Mouse (Mus musculus) layer of hippocampus, adult 9-10 months (tissue): ENCODE data around the gene Hist2h2bb.
"Not testable (repeated sequence)": the region's sequence is repeated elsewhere in the genome, so short reads cannot be mapped to it uniquely, and the experiment has no call there.

Experiments used
- DNase-seq: peaks from one replicate; pipeline ENCODE4 v3.0.0; 2022; ENCODE audit warnings: low spot score

Gene Hist2h2bb

DNA sequence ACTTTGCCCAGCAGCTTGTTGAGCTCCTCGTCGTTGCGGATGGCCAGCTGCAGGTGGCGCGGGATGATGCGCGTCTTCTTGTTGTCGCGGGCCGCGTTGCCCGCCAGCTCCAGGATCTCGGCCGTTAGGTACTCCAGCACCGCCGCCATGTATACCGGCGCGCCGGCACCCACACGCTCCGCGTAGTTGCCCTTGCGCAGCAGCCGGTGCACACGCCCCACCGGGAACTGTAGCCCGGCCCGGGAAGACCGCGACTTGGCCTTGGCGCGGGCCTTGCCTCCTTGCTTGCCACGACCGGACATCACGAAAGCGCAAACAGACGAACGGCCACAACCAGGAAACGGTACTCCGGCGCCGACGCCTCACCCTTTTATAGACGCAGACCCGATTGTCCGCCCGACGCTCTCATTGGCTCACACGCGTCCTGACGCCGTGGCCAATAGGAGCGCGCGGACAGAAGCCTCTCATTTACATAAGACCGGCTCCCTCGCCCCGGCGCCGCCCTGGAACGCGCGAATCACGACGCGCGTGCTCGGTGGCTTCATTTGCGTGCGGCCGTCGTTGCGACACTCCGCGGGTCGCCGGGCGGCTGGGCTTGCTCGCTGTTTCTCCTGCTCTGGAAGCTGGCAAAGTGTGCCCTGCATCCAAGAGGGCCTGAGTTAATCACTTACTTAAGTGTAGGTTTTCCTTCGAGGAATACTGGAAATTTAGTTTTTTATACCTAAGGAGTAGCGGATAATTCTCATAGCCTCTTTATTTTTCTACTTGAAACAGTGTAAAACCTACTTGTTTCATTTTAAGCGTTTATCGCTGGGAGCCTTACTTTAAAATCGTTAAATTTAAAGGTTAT, 29.4 kb upstream of the Hist2h2bb start, which contains the start of gene Hist2h2aa2:
Gene Hist2h2aa2, minus strand, starts transcription at position 328 of the 850 bp plus-strand sequence.
- DNase-seq = peak; percentile 93

DNA sequence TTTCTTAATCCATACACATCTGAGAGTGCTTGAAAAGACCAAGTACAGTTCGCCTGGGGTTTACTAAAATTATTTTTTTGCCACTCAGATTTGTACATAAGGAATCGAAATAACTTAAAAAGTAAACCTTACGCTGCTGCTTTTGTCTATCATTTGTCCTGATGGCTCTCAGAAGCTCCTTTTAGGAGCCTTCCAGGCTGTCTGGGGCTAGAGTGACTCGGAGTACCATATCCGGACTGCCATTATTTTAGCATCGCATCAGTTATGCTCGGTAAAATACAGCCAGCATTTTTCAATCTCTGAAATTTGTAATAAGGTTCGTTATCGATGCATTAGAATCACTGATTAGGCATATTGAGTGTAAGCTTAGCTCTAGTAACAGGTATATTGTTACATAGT, 28.8 kb upstream of the Hist2h2bb start:
- DNase-seq = no peak

DNA sequence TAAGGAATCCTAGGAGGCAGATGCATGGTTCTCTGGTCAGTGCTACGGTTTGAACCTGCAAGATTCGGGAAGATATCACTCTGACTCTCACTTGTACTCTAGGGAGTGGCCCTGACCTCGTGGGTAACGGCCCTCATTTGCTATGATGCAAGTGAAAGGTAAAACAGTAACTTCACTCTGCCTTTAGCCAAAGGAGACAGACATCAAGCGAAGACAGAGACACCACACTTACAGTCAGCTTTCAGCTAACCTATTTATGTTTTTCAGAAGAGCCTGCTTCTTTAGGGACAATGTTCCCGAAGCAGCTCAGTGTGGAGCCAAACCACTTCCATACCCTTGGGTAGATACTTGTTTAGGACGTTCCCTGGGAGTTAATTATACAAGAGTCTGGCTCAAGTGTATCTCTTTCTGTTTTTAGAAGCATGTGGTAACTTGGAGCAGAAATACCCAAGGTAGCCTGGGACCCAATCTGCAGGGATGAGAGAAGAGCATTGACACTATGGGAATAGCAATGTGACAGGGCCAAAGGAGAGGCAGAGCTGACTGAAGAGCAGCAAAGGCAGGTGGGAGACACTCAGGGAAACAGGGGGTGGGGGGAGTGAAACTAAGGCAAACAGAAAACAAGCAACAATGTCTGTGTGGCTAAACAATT, 25.5 kb upstream of the Hist2h2bb start:
- DNase-seq = no peak

DNA sequence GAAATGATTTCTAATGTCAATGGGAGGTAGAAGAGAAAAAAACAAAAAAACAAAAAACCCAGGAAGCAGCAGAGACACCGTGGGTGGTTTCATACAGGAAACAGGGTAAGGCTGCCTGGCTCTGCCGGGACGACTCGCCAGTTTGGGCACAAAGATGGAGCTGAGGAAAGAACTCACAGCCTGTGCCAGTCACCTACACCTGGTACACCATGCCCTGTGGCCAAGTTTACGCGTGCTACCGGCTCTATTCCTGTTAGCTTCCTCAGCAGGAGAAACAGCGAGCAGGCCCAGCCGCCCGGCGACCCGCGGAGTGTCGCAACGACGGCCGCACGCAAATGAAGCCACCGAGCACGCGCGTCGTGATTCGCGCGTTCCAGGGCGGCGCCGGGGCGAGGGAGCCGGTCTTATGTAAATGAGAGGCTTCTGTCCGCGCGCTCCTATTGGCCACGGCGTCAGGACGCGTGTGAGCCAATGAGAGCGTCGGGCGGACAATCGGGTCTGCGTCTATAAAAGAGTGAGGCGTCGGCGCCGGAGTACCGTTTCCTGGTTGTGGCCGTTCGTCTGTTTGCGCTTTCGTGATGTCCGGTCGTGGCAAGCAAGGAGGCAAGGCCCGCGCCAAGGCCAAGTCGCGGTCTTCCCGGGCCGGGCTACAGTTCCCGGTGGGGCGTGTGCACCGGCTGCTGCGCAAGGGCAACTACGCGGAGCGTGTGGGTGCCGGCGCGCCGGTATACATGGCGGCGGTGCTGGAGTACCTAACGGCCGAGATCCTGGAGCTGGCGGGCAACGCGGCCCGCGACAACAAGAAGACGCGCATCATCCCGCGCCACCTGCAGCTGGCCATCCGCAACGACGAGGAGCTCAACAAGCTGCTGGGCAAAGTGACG, 24.3 kb upstream of the Hist2h2bb start, which contains the start of gene Hist2h2aa1:
Gene Hist2h2aa1, plus strand, starts transcription at position 495 of the 884 bp plus-strand sequence.
- peak; percentile 73 for DNase-seq

DNA sequence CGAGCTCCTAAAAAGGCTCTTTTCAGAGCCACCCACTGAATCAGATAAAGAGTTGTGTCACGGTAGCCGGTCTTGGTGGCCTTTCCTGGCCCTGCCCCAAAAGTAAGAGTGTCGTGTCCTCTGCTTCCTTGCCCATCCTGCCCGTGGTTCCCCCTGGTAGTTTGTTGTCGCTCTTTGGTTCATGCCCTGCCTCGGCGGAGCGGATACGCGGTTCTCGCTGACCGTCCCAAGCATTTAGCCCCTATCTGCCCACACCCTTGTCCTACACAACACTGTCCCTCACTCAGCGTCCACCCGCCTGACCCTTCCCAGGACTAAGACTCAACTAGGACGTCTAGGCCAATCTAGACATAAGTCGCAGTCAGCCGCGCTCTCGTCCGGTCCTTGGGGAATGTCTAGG, 23.5 kb upstream of the Hist2h2bb start:
- DNase-seq = not testable (repeated sequence)

DNA sequence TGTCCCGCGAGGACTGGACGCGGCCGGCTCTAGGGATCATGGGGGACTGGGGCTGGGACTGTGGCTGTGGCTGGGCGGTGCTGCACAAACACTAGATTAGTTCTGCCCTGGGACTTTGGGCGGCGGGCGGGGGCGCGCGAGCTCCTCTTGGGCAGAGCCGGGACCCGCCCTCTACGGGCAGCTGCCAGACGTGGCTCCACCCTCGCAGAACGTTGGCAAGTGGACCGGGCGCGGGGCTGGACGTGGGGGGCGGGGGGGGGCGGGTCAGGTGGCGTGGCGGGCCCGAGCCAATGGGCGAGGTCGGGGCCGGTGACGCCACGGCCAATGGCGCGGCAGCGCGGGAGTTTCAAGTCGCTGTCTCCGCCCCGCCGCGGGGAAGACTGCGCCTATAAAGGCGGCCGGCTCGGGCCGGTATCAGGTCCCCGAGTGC, 23.1 kb upstream of the Hist2h2bb start, which contains the start of gene Hist2h3c1:
Gene Hist2h3c1, plus strand, starts transcription at position 259 of the 430 bp plus-strand sequence.
- DNase-seq = not testable (repeated sequence)

DNA sequence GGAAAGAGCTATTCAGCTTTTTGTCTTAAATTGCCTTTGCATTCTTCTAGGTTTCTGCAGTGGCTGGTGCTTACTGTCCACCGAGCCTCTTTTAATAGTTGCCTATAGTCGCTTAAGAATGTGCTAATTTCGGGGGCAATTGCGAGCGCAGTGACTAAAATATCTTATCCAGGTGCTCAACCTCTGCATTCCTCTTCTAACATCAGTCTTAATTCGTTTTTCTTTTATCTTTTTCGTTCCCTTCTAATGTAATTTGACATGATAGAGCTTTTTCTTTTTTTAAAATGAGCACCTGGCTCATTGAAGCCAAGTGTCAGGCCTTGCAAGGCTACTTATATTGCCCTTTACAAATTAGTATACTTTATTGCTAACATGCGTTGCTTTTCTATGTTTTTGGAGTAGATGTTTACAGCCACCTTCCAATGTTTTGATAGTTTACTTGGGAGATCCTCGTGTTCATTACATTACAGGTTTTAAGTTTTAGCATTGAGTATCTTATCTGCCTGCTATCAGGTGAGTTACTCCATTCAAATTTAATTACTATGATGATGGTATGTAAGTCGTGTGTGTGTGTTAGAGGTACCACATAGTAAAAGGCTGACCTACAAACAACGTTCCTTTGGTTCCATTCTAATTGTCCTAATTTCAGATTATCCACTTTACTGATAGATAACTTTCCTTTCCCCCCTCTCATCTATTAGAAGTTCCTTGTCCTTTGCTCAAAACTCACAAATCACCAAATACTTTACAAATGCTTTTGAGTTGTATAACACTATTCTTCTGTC, 22.0 kb upstream of the Hist2h2bb start:
- no peak for DNase-seq

DNA sequence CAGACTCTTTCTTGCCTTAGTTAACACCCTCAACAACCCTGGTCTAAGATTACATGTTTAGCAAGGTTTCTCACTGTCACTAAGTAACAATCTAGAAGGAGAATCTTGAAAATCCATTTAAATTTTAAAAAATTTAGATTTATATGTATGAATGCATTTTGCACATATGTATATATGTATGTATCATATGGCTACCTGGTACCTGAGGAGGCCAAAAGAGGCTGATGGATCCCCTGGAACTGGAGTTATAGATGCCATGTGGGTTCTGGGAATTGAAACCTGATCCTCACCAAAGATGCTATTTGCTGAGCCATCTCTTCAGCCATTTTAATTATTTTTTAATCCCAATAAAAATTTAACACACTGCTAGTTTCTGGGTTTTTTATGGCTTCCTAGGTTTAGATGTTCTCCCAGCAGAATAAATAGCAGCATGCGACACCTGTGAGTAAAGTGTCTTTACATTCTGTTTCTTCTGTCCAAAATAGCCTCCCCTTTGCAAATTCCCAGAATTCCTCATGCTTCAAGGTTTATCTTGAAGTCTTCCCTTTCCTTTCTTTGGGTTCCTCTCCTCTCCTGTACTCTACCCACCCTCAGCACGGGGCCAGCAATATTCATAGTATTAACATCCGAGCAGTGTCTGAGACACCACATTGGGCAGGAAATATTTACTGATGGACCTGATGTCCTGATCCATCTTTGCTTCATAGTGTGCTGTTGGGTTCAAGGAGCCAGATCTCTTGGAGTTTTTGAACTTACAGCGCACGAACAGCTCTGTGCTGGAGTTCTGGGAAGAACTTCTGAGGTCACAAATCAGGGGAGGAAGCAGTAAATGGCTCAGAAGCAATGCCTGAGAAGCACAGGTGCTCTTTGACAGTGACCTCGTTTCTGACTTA, 21.2 kb upstream of the Hist2h2bb start:
- no peak for DNase-seq

DNA sequence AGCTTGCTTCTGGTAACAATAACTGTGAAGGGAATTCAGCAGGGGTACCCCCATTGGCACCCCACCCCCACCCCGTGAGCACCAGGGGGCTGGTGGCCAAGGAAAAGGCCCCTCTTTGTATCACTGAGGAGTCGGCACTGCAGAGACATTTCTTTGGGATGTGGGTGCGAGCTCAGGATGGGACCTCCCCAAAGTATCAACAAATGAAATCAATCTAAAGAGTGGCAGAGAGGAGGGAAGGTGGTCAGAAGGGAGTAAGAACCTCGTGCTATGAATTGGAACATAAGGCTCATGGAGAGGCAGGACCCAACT, 20.6 kb upstream of the Hist2h2bb start:
- DNase-seq = no peak

DNA sequence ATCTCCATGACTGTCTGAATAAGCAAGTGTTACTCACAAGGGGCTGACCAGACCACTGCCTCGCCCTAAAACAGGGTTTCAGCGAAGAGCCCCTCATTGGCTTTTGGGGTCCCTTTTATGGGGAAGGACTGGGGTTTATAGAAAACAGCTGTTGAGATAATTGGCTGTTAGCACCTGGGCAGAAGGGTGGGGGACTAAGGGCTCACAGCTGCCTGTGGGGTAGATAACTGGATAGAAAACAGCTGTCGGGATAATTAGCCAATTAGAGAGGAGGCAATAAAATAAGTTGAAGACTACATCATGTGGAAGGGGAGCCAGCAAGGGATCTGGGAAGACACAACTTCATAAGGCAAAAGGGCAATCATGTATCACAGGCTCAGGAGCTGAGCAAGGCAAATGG, 18.7 kb upstream of the Hist2h2bb start:
- DNase-seq = no peak

DNA sequence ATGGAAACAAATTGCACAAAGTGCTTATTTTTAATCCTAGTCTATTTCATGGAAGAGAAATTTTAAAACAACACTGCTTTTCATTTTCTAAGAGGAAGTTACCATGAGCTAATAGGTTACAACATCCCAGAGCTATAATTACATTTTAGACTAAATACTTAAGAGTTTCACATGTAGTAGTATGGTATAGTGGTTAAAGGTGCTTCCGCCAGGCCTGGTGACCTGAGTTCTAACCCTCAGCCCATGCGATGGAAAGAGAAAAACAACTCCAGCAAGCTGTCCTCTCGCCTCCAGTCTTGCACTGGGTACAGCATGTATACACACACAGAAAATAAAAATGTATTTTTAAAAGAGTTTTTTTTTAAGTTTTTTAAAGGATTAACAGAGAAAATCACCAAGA, 17.8 kb upstream of the Hist2h2bb start:
- DNase-seq = no peak

DNA sequence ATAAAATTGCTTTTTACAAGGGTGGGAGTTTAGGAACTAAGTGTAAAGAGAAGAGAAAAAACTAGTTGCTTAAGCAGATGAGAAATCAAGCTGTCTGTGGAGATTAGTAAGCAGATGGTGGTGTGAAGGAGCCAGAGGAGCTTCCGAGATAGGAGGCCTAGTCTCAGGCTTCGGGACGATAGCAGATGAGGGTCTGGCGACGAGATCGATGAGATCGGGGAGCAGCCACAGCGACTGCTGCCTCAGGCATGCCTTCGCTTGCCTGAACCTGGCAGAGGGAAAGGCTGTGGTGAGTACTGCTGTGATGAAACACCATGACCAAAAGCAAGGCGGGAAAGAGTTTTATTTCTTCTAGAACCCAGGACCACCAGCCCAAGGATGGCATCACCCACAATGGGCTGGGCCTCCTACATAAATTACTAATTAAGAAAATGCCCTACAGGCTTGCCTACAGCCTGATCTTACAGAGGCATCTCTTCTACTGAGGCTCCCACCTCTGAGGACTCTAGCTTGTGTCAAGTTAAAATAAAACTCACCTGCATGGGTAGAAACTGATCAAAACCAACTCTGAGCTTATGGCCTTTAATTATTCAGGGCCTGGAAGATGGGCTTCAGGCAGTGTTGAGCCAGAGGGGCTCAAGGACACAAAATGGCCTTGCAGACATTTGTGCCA, 14.7 kb upstream of the Hist2h2bb start:
- no peak for DNase-seq

DNA sequence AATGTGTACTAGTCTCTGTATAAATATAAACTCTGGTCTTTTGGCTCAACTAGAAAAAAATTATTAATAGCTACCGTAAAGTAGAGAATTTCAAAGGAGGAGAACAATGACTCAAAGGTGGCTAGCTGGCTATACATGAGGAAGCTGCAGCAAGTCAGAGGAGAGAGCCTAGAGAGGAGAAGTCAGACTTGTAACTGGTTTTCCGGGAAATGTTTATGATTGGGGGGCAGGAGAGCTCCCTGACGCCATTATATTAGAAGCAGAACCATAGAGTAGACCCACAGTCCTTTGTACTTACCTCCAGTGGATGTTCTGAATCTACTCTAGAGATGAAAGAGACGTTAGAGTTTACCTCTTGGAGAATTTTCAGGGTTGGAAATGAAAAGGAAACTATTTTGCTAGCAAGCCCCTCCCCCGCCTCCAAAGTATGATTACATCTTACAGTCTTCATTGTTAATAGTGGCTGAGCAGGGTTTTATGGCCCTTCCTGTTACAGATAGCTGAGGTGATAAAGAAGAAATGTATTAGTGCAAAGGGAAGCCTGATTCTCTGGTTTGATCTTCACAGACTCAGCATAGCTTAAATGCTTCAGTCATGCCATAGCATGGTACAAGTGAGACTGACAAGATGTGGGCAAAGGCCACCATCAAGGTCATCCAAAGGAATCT, 13.5 kb upstream of the Hist2h2bb start:
- no peak for DNase-seq

DNA sequence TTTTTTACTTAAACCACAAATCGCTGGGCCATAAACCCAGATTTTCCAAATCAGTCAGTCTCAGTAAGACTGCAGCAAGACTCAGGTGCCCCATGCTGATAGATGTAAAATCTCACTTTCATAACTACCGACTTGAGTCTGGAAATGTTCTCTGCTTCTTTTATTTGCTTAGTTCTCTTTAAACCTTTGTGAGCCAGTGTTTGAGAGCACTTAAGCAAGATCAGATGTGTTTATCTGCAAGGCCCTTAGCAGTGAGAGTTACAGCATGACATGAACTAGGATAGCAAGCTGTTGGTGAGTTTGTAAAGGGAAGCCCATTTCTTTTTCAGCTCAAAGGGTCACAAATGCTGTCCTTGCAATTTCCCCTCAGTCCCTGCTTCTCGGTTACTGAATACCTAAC, 12.4 kb upstream of the Hist2h2bb start:
- DNase-seq = no peak

DNA sequence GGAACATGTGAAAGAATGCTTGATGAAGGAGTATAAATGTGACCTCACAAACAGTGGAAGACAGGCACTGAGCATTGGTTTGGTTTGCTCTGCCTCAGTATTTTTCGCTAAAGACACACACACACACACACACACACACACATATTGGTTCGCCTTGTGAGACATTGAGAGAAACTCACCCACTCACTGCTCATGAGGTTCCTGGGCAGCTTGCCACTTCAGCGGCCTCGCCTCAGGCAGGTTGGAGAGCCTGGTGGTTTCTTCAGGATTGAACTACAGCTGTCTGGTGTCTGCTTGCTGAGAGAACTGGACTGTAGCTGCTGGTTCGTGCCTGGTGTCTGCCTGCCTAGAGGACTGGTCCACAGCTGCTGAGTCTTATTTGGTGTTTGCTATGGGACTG, 9.3 kb upstream of the Hist2h2bb start:
- no peak for DNase-seq

DNA sequence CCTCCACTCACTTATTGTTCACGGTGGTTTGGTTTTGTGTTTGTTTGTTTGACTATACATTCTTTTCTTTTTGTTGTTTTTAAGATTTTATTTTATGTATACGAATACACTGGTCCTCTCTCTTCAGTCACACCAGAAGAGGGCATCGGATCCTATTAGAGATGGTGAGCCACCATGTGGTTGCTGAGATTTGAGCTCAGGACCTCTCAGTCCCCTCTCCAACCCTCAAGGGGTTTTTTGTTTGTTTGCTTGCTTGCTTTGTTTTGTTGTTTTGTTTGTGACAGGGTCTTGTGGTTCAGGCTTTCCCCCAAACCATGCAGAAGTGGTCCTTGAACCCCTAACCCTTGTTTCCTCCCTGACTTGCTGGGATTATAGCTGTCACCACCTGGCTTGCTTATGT, 7.9 kb upstream of the Hist2h2bb start:
- DNase-seq = no peak

DNA sequence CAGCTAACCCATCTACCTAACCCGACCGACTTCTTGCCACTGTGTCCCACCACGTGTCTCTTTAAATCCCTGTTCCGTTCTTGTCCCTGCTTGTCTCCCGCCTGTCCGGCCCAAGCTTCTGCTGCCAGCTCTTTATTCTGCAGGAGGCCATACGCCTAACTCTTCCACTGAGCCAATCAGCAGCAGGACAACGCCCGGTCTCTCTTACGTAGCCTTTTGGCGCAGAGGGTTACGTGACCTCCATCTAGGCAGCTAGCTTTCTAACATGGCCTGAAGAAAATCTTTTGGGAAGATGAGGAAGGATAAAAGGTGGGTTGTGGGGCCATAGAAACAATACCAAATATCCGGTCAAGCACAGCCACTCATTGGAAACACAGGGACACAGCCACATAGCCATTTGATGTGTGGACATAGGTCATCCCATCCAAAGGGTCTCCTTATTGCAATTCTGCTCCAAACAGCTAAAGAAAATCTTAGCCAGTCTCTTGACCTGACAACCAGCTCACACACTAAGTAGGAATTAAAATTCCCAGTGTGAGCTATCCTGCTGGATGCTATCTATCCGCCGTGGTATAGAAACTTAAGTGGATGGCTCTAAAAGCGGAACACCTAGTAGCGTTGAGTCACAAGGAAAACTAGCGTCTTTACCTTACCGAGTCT, 7.2 kb upstream of the Hist2h2bb start:
- peak; percentile 58 for DNase-seq

DNA sequence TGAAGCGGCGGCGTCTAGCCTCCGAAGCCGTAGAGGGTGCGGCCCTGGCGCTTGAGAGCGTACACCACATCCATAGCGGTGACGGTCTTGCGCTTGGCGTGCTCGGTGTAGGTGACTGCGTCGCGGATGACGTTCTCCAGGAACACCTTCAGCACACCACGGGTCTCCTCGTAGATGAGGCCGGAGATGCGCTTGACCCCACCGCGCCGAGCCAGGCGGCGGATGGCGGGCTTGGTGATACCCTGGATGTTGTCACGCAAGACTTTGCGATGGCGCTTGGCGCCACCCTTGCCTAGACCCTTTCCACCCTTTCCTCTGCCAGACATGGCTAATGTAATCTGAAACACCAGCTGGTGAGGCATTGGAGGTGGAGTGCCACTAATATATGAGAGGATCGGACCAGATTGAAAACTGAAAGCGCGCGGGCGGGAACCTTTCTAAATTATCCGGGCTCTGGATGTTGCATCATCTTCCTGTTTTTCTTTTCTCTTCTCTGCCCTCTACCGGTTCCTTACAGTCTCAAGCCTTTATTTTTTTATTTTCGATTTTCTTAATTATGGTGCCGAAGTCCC, 6.5 kb upstream of the Hist2h2bb start, which contains the start of gene Hist2h4:
Gene Hist2h4, minus strand, starts transcription at position 333 of the 572 bp plus-strand sequence.
- peak; percentile 99 for DNase-seq
